Mouse (Mus musculus) forelimb bud, embryonic 11.5 days (tissue): ENCODE measurements around the gene Itpr2.

ENCODE experiments used
- DNase-seq: peaks from one replicate; pipeline ENCODE4 v3.0.0-alpha.2; 2012; ENCODE audit warnings: low read depth, low spot score

The Itpr2 gene

DNA sequence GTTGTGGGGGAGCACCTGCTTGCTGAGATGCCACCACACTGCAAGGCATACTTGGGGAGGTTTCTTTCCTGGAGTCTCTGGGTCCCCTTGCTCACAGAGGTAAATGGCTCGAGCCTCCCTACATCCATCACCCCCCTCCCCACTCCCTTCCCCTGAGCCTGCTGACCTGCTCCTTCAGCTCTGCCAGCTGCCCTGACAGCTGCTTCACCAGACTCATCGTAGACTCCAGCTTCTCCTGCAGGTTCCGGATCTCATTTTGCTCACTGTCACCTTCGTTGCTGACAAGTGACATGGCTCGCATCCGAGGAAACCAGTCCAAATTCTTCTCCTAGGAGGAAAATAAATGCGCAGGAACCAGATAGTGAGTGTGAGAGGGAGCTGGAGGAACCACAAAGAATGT lies 389.8 kb downstream of the Itpr2 start:
- DNase-seq: no peak

- no peak for DNase-seq
These were observed 390.2 kb downstream of the Itpr2 start for GRCm38 (mm10) chr6:146111781-146112180.

DNA sequence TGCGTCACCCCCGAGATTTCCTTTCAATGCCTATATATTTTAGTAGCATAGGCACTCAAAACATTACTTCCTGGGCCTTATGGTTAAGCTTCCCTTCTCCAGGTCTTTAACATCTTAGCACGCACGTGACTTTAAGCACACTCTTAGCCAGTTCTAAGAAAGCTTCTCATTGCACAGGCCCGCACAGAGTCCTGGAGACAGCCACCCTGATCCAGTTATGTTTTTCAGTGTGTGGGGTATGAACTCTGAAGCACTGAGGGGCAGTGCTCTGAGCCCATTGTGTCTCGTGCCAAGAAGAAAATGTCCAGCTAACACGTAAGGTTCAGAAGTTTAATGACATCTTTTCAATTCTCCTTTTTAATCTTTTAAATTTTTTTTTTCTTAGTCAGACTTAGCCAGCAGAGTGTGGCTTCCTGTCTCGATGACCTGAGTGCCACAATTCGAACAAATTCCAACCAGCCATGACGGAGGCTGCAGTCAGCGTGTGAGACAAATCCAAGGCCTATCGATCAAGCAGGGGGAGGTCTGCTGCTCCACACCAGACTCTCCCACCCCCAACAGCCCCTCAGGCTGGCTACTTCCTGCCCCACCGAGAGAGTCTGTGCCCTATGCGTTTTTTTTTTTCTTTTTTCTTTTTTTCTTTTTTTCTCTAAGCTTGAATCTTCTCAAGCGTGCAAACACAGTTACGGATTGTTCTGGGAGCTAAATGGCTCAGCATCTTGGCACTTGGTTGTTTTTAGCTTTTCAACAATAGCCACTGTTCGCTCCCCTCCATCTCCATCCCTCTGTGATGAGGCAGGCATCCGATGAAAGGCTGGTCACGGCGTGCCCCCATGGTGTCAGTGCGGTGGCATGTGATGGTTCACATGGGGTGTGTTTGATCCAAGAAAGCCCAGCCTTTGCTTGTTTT lies 390.9 kb downstream of the Itpr2 start:
- DNase-seq: no peak

GRCm38 (mm10) chr6:146110425-146110824 lies 391.6 kb downstream of the Itpr2 start:
- DNase-seq: no peak

DNA sequence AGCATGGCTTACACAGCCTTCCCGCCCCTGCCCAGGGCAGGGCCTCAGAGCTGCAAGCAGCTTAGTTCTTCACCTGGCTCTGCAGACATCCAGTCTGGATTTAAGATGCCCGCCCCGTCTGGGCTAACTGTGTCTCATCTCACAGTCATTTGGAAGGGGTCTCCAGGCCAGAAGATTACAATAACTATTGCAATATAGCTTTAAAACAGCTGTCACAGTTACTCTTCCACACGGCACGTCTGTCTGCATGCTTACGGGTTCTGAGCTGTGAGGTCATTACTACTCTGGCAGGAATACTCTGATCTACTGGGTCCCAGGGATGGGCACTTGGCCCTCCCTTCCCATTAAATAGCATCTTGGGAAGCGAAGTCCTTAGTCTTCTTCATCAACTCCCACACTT lies 393.3 kb downstream of the Itpr2 start:
- DNase-seq: no peak

GRCm38 (mm10) chr6:146107117-146107832 lies 394.7 kb downstream of the Itpr2 start:
- DNase-seq: no peak

DNA sequence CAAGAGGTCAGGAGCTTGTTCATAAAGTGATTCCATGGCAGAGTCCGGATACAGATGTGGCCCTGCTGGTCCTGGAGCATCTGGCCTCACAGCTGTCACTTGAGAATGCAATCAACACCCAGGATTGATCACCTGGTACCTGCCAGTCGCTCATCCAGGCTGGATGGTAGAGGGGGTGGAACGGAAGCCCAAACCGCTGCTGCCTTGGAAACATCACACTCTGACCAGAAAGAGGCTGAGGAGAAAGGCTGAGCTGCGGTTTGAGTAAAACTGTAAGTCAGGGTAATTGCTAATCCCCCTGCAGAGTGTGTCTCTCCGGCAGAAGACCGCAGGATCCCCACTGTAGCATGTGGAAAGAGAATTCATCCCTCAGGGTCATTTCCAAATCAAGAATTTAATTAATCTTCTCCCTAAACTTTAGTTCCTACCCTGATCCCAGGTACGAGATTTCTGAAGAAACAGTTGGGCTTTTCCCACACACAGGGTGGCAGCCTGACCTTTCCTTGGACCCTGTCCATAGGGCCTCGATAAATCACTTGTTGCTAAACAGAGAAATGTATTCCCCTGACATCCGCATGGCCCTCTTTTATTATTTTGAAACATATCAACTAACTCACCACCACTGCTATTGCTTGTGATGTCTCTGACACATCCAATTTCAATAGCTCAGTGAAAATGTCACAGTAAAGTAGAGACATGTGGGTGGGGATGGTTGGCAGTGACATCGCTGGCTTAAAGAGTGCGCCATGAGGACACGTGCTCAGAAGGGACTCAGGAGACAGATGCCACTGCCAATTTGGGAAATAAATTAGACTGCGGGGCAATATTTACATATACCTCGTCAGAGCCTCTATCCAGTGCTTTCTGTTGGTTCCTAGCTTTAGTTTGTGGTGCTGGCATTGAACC lies 418.7 kb downstream of the Itpr2 start:
- peak; percentile 38 for DNase-seq

DNA sequence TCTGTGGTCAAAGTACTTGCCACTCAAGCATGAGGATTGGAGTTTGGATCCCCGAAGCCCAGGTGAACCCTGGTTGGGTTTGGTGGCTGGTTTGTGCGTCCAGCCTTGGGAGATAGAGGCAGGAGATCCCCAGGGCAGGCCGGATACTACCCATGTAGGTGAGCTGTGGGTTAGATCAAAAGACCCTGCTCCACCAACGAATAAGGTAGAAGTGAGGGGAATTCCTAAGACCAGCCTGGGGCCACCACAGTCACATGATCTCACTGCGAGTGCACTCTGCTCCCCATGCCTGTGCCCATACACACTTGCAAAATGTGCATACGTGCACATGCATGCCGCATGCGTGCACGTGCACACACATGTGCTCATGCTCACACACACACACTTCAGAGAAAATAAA lies 419.5 kb downstream of the Itpr2 start:
- DNase-seq: no peak

GRCm38 (mm10) chr6:146081578-146081977 lies 420.4 kb downstream of the Itpr2 start:
- DNase-seq: no peak

DNA sequence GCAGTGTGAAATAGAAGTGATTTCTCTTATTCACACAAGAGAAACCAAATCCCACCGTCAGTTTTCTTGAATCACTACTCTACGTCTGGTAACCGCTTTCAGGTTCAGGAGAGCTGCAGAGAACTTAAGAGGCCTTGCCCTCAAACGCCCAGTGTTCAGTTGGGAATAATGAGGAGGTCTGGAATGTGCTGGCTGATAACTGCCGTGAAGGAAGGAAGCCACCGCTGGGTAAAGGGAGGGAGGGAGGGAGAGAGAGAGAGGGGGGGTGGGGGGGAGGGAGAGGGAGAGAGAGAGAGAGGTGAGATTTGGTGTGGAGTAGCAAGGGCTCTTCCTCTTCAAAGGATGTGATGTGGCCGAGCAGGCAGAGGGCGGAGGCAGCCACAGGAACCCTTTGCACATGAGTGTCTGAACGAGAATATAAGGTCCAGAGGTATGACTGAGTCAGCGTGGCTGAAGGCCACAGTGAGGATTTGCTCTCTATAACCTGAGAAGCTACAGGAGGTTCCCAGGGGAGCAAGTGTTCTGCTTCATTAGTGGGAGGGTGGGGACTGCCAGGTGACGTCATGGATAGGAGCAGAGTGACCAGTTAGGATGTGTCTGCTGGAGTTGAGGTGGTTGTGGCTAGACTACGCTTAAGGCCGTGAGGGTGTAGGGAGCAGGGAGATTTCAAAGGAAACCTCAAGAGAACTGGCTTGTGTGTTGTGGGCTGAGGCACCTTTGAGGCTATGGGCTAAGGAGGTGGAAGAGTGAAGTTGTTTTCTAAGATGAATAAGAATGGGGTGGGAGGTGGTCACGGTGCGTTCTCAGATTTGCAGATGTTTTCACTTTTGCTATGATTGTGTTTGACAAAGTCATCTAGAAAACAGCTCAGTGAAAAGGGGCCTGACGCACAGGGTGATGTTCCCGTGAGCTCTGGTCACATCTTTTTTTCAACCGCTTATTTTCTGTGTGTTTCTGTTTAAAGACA lies 421.2 kb downstream of the Itpr2 start:
- no peak for DNase-seq

DNA sequence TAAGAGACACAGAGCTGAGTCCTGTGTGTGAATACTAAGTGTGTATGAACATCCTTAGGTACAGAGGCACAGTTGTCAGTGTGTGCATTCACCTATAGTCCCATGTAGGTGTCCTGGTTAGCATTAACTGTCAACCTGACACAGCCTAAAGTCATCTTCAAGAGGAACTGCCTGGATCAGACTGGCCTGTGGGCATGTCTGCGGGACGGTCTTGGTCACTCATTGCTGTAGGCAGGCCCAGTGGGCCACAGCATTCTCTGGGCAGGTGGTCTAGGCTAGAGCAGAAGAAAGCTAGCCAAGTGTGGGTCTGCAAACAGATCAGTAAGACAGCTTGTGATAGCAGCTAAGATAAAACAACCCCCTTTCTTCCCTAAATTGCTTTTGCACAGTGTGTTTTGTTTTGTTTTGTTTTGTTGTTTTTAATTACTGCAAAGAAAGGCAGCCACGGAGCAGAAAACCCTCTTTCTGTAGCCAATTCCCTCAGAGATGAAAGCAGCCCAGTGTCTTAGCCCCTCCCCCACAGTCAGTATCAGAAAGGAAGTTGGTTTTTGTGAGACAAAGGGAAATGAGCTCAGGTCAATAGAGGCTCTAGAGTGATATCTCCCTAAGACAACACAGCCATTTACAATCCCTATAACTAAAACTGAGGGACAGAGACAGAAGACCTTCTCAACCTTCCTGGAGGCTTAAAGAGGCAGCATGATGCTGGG lies 422.1 kb downstream of the Itpr2 start:
- DNase-seq: no peak

DNA sequence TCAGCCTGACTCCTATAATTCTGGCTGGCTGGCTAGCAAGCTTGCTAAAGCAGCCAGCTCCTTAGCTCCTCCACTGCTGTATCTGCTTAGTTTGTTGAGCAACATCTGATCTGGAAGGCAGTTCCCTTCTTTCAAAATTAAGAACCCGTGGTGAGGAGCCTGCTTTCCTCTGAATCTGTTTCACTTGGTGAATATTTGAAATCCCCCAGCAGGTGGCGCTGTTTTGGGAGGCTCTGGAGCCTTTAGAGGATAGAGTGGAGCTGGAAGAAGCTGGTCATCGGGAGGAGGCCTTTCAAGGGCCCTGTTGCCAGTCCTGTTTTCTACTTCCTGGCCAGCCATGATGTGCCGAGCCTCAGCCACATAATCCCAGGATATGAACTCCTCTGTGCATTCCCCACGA lies 422.8 kb downstream of the Itpr2 start:
- DNase-seq: peak; percentile 70

- DNase-seq: no peak
These were observed 423.9 kb downstream of the Itpr2 start for GRCm38 (mm10) chr6:146078136-146078535.

GRCm38 (mm10) chr6:146077124-146077889 lies 424.7 kb downstream of the Itpr2 start:
- no peak for DNase-seq

DNA sequence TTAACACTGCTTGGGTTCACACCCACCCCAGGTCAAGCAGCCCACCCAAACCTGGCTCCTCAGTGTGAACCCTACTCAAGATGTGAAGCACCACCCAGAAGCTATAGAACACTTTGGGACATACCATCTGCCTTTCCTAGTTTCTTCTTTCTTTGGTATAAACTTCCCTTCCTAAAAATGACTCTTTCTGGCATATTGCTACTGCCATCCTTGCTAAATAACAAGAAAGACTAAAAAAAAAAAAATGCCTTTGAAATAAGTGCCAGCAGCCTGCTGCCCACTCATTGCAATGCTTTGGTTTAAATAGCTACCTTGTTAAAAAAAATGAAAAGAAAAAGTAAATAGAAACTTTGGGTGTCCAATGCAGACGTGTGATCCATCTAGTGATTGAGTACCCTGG lies 429.2 kb downstream of the Itpr2 start:
- no peak for DNase-seq

DNA sequence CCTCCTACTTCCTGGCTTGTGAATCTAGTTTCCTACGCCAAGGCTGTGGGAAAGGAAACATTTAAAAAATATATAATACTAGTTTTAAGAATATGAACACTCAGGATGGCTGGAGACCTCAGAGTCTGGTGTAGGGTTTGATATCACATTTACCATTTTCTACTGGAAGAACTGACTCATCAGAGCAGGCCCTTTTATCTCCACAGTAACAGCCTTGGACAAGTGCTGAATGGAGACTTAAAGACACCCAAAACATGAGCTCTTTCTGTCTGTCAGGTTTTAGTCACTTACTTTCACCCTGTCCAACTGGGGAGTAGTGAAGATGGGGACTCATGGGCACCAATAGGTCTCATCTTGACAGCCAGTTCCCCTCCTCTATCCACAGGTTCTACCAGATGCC lies 430.1 kb downstream of the Itpr2 start:
- no peak for DNase-seq
